Mouse (Mus musculus) monocyte, adult 2 months (primary cell): ENCODE measurements around the gene Selenow.

Experiments
- DNase-seq, 2 experiments: peaks; one replicate each; pipeline ENCODE4 v3.0.0; 2022; ENCODE audit warnings: low spot score in 2 of 2, low read depth in 1 of 2

Selenow gene

GRCm38 (mm10) chr7:15922220-15922773 is at the start of gene Selenow:
Gene Selenow, minus strand, starts transcription at chr7:15922402.
- DNase-seq: peak; percentile 68 to 81

GRCm38 (mm10) chr7:15969674-15970073 is 47.5 kb upstream of the Selenow start:
- DNase-seq: no peak

GRCm38 (mm10) chr7:15968322-15968721 is 46.1 kb upstream of the Selenow start:
- no peak for DNase-seq

- peak in 1 of 2 experiments; percentile 39 for DNase-seq
These were observed 45.1 kb upstream of the Selenow start, which contains the start of gene Ehd2 for GRCm38 (mm10) chr7:15967312-15967711. Gene Ehd2, minus strand, starts transcription at chr7:15967567.

GRCm38 (mm10) chr7:15966489-15966888 is 44.3 kb upstream of the Selenow start:
- no peak for DNase-seq

GRCm38 (mm10) chr7:15963798-15964652 is 41.8 kb upstream of the Selenow start:
- no peak for DNase-seq

GRCm38 (mm10) chr7:15962311-15963288 is 40.4 kb upstream of the Selenow start:
- no peak for DNase-seq

- DNase-seq: no peak
These were observed 39.6 kb upstream of the Selenow start for GRCm38 (mm10) chr7:15961798-15962197.

GRCm38 (mm10) chr7:15961239-15961638 is 39.0 kb upstream of the Selenow start:
- DNase-seq: no peak

GRCm38 (mm10) chr7:15960691-15961090 is 38.5 kb upstream of the Selenow start:
- DNase-seq: no peak

GRCm38 (mm10) chr7:15956143-15956542 is 33.9 kb upstream of the Selenow start:
- DNase-seq: no peak

- no peak for DNase-seq
These were observed 33.3 kb upstream of the Selenow start for GRCm38 (mm10) chr7:15955509-15955908.

GRCm38 (mm10) chr7:15954978-15955443 is 32.8 kb upstream of the Selenow start:
- DNase-seq: no peak

GRCm38 (mm10) chr7:15954436-15954835 is 32.2 kb upstream of the Selenow start:
- no peak for DNase-seq

GRCm38 (mm10) chr7:15953307-15954074 is 31.3 kb upstream of the Selenow start:
- no peak for DNase-seq

- DNase-seq: no peak
These were observed 30.2 kb upstream of the Selenow start for GRCm38 (mm10) chr7:15952416-15952815.

- DNase-seq: no peak
These were observed 27.8 kb upstream of the Selenow start for GRCm38 (mm10) chr7:15950008-15950407.

GRCm38 (mm10) chr7:15949216-15949790 is 27.1 kb upstream of the Selenow start:
- no peak for DNase-seq

- peak in 1 of 2 experiments; percentile 43 for DNase-seq
These were observed 26.3 kb upstream of the Selenow start for GRCm38 (mm10) chr7:15948381-15948941.
